Mouse (Mus musculus) cerebellum, postnatal 36 days (tissue): ENCODE measurements at regions not wholly inside any gene's neighbourhood (a gene's known extent, or its start where the extent isn't known, plus 50 kb on each side); places are given as distances from the start of the nearest gene placed in this dataset.
"Not testable (repeated sequence)": the region's sequence is repeated elsewhere in the genome, so short reads cannot be mapped to it uniquely, and the experiment has no call there.

Experiments used
- DNase-seq, 2 experiments: peaks; one replicate each; pipeline ENCODE4 v3.0.0; 2021 to 2022; ENCODE audit warnings: mixed read lengths in 2 of 2

DNA sequence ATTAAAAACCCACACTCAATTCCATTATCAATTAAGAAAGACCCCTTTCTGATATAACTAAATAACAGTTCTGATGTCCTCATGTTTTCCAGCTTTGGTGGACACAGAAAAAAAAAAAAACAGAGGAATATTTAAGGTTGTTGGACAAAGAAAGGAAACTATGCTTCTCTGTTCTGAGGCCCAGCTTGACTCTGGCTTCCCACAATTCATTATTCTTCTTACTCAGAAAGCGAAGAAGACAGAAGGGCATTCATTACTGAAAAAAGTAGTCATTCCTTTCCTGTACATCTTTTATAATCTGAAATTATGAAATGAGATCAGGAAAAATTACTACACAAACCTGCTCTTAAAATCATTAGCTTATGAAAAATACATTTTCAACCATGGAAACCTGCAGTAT is 263.2 kb upstream of the 1700008P02Rik start:
- DNase-seq, result no peak

DNA sequence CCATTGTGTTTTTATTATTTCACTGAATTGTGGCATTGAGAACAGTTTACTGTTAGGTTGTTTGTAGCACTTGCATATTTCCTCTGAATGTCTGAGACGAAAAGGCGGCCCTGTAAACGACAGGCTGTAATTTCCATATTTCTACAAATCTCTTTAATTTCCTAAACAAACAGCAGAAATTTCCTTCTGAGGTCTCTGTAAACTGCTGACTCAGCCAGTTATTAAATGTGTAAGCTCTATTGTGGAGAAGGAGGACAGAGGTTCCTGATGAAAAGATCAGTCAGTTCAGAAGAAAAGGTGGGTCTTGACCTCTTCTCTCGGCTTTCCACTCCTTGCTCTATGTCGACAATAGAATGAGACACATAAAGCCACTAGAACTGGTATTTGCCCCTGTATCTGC is 256.0 kb upstream of the 1700008P02Rik start:
- no peak for DNase-seq

DNA sequence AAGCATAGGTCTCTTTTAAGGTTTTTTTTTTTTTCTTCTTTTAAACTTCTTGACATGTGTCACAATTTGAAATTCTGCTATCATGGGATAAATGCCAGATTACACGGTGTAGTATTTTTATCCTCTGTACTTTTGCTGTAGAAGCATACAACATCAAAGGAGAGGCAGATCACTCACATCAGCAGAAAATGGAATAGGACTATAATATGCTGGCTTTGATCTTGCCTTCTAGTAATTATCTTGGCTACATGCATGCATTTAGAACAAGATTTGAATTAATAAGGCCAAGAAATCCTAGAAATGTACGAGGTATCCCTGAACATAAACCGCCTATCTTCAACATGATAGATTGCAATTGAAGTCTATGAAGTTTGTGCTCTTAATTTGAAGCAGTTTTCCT is 251.9 kb upstream of the 1700008P02Rik start:
- DNase-seq, result no peak

DNA sequence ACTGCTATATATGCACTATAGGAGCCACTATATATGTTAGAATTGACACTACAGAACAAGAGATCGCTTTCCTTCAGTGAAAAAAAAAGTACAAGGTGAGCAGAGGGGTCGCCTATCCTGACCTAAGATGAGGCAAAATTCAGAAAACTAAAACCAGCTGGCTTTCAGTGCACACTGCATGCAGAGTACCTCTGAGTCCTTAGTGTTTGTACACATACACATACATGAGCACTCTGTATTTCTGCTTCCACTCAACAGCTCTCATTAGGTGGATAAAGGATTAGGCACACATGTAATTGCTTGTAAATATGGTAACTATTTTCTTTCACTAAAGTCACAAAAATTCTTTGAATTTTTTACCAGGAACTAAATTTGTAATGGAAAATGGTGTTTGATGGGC is 251.5 kb upstream of the 1700008P02Rik start:
- no peak for DNase-seq

DNA sequence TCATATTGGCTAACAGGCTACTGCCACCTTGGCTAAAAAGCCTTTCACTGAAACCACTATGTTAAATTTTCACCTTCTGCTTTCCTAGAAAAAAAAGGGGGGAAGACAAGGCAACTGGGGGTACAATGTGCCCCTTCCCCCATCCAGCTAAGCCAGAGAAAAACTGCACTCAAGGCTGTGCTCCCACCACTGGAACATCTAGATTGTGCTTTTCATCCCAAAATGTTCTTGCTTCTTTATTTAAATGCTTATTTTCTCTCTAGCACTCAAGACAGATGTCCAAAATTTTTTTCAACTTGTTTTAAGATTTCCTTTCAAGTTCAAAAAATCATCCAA is 245.9 kb upstream of the 1700008P02Rik start:
- DNase-seq, result no peak

DNA sequence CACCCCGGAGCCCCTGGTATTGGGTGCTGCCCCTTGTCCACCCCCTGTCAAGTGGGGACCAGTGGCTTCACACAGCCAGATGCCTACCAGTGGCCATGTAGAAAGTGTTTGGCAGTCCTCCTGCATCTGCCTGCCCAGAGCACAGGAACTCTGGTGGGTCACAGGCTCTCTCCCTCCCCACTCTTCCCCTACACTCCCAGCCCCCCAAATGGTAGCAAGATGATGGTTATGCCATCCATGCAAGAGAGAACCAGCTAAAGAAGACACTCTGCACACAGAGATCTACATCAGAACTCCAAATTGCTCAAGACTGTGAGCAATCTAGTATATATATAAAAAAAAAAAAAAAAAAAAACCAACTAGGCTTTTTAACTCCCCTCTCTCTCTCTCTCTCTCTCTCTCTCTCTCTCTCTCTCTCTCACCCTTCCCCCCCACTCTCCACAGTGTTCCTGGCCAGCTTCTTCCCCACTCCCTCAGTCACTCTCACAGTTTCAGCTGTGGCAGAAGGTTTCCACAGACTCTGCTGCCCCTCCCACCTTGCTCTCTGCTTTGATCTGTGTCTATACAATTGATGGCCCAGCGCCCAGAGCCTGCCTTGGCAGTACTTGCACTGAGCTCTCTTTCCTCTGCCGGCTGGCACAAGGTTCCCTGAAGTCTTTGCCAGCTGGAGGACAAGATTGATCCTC is 245.4 kb upstream of the 1700008P02Rik start:
- peak; percentile 31 to 44 for DNase-seq

DNA sequence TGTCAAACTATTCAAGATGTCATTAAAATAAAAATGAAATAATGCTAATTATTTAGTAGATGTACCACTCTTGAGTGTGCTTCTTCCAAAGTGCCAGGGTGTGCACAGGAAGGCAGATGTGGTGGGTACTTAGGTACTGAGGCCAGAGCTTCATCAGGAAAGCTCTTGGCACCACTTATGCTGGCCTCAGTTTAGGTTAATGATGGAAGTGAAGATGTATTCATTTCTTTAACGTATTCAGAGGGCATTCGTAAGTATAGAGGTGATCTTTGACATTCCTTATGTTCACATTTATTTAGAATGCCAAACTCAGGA is 239.6 kb upstream of the 1700008P02Rik start:
- no peak for DNase-seq

DNA sequence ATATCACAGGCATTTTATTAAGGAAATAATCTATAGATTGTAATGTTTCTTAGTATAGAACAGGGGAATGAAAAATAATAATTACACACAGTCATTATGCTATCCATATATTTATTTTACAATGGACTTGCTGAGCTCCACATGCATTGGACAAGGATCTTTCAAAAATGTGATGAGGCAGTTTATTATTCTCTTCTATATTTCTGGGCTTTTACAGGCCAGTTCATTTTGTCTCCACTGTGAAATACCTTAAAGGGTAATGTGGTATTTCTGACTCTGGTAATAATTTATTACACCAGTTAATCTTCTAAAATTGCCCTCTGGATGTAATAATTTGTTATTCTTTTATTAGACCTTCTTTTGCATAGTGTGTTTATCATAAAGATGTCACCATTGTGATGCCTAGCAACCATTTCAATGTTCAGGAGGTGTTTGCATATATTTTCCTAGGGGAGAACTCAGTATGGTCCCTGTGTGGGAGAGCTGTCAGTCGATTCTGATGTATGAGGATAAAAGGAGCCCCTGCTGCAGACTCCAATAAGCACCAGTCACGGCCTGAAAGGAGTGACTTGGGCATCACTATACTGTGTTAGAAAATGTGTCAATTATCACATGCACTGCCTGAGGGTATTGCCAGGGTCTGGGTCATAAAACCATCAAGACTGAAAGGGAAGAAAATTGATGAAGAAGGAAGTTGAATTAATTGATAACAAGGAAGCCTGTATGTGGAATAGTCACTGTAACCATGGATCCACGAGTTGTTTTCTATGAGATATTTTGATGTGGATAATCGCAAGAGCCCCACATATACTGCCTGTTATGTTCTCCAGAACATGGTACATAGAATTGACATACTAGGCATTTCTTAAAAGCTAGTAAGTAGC is 239.0 kb upstream of the 1700008P02Rik start:
- no peak for DNase-seq

DNA sequence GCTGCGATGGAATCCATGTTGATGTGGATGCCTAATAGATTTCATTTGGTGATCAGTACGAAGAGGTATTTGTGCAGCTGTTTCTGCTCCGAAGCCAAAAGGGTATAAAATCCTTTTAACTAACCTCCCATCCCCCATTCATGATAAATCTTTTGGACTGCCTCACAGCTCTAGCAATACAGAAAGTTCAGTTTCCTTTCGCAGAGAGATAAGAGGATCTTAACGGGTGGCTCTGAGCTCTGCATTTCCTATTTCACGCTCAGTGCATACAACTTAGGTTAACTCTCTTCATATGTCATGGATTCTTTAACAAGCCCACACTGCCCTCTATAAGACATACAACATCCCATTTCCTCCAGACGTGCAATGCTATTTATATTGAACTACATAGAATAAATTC is 199.1 kb upstream of the 1700008P02Rik start:
- no peak for DNase-seq

DNA sequence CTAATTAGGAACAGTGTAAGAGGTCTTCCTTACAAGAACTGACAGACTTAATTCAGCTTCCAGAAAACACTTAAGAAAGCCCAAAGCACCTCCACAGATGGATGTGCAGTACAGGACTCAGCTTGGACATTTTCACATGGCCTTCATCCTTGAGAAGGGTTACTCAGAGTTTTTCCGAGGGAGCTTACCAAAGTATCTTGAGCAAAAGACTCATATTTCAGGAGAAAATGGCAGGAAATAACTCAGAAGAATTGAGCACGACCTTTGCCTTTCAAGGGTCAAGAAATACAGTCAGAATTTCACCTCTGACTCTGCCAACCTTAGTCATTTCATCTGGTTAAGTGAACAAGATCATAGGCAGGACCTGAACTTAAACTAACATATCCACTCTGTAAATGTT is 192.1 kb upstream of the 1700008P02Rik start:
- no peak for DNase-seq

DNA sequence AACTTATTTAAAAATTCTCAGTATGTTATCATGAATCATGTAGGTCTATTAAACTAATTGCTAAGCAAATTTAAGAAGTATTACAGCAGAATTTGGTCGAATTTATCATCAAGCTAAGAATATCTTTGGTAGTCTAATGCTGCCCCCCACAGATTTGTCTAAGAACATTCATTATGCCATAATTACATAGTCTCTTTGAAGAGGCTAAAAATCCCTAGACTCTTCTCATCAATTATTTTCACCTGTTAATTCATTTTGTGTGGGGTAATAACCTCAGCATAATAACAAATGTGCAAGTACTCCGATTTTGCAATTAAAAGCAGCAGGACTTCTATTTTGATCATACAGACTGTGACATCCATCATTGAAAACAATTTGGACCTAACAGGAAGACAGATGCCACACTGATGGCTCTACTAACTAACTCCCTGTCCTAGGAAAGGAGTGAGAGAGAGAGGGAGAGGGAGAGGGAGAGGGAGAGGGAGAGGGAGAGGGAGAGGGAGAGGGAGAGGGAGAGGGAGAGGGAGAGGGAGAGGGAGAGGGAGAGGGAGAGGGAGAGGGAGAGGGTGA is 189.2 kb upstream of the 1700008P02Rik start:
- DNase-seq, result no peak

DNA sequence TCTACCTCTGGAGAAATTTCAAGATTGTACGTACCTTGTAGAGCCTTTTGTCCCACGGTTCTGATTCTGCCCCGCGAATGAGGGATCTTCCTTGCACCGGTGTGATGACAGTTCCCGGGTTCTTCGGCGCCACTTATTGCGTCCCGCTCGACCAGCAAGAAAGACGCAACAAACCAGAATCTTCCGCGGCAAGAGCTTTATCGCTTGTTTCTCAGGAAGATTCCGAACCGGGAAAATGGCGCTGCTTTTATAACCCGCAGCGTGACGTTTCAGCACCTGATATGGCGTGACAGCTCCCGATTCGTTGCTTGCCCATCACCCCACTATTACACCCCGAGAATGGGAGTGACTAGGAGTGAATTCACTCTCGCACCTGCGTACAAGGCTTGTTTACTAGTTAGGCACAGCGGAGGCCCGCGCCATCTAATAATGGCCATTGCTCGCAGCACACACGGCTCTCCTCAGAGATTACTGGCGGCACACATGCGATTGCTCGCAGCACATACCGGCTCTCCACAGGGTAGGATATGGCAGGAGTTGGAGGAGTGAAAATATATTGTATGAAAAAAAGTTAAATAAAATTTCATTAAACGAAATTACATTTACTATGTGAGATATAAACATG is 180.0 kb upstream of the 1700008P02Rik start:
- not testable (repeated sequence) for DNase-seq

DNA sequence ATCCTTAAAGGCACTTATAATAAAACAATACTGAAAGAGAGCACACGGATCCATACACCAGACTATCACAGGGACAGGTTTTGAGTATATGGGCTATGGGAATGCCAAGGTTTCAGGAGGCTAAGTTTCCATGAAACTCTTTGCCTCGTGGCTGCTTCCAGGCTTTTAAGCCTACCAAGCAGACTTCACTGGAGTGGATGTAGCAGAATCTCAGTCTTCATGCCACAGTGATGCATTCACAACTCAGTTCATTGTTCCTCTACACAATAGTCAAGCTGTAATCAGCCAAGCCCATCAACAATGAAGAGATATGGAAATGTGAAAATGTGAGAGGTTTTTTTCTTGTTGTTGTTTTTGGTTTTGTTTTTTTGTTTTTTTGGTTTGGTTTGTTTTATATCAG is 148.3 kb upstream of the 1700008P02Rik start:
- DNase-seq, result no peak

DNA sequence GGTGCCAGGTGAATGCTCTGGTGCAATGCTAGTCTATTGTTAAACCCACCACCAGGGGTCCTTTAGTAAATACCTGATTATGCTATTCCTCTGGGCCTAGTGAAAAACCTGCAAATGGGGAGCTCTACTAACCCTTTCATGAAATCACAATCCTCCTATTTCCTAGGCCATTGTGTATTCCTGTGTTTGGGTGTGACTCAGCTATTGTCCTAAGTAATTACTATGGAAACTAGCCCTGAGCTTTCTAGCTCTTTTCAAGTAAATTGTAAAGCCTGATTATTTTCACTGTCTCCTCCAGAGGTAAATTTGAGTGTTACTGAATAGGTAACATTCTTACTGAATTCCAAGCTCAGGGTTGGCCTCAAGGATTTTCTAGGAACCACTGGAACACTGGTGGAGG is 147.8 kb upstream of the 1700008P02Rik start:
- DNase-seq, result not testable (repeated sequence)

DNA sequence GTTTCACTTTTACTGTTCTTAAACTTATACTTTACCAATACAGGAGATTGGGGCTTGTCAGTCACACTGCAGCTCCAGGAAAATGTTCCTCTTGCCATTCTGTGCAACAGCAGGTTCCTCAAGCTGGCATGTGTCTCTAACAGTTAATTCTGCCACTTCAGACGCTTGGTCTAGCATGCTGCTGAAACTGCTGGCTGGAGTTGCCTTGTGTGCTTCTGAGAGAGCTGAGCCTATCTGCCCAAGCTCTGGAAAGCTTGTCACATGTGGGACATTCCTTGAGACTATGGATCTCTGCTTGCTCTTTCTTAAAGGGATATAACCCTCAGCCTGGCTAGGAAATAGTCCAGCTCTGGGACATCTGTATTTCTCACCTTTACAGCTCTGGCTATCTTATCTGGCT is 138.9 kb upstream of the 1700008P02Rik start:
- no peak for DNase-seq

DNA sequence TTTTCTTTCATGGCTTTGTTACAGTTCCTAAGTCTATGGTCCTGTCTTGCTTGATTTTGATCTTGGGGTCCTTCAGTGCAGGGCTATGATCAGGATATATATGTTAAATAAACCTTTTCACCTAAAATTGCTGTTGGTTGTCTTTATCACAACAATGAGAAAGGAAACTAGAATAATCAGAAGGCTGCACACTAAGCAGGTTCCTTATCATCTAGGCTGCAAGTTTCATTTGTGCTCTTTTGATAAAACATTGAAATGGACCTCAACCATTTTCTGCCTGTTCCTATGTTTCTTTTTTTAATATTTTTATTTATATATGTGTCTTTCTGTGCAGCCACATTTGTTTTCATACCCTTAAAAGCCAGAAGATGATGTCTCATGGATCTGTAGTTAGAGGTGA is 137.3 kb upstream of the 1700008P02Rik start:
- no peak for DNase-seq

DNA sequence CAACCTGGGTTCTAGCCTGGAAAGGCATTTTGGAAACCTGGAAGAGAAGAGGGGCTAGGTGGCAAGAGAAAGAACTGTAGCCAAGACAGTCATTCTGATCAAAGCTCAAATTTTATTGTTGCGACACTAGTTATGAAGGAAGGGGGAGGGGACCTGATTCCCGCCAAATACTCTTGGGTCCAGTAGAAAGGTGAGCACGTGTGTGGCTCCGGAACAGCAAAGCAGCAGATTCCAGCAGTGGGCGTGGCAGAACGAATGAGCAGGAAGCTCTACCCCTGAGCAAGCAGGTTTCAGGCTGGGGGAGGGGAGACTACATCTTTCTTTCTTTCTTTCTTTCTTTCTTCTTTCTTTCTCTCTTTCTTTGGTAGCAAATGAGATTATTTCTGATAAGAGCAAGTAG is 130.5 kb upstream of the 1700008P02Rik start:
- not testable (repeated sequence) for DNase-seq

DNA sequence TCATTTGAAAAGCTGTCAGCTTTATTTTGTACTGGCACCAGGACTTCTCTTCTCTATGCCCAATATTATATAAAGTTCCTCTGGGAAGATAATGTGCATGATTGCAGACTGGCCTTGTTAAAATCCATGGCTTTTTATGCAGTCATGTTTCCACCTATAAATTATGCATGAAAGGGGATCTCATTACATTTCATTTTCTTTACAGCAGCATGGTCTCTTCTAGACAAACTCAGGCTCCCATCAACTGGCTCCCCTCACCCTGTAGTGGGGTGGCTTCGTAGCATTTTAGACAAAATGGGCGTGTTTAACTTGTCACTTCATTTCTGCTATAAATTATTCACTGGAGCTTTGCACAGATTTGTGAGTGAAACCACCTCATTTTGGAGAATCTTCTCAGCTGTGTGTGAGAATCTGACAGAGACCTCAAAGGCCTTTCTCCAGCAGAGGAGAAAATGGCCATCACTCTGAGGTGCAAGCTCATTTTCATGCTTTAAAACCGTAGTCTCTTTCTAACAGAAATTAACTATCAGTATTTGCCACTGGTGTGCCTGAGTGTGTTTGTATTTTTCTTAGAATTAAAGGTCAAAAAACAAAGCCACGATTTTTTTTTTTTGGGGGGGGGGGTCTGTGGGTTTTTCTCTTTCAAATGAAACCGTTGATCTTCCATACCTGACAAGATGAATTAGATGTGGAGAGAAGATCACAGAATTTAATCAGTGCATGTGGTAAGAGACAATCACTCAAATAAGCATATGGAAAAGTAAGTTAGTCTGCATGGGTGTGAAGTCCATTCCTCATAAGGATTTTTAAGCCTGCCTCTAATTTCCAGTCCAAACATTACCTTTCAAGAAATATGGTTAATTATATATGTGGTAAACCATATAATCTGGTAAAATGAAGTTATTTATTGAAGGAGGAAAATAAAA is 111.4 kb upstream of the 1700008P02Rik start:
- DNase-seq, result no peak

DNA sequence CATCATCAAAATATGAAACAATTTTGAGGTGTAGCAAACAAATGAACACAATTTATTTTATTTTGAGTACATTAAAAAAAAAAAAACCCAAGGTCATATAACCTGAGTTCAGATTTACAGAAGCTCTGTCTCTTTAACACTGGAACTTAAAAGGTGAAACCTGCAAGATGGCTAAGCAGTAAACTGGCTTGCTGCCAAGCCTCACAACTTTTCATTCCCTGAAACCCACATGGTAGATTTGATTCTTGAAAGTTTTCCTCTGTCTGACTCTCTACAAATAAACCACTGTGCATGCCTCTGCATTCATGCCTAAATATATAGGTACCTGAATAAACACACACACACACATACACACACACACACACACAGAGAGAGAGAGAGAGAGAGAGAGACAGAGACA is 109.8 kb upstream of the 1700008P02Rik start:
- no peak for DNase-seq

DNA sequence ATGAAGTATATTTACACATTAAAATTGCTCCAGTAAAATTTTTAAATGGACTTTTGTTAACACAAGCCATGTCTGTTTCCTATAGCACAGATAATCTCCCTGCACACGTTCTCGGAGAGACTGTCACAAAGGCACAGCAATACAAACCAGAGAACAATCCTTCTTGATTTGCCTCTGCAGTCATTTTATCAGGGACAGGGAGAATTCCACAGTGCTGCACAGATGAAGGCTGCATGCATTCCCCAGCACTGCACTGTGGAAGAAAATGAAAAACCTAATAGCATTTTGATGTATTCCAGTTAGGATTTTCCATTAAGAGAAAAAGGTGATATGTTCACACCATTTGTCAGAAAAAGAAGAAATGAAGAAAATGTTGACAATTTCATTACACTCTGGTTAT is 63.4 kb upstream of the 1700008P02Rik start:
- no peak for DNase-seq

DNA sequence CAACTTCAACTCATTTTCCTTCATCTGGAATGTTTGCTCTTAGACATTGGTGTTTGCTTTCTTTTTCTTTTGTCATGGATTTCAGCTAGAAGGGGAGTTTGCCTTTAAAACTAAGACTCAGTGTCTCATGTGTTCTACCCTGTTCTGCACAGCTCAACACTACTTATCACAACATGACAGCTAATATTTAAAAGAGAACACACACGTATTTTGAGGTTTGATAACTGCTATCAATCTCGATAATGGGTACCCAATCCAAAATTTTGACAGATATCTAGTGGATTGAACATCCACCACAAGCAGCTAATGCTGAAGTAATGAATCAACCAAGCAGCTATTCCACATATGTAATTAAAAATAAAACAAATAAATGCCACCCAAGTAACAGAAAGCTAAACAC is 61.2 kb upstream of the 1700008P02Rik start:
- DNase-seq, result no peak

DNA sequence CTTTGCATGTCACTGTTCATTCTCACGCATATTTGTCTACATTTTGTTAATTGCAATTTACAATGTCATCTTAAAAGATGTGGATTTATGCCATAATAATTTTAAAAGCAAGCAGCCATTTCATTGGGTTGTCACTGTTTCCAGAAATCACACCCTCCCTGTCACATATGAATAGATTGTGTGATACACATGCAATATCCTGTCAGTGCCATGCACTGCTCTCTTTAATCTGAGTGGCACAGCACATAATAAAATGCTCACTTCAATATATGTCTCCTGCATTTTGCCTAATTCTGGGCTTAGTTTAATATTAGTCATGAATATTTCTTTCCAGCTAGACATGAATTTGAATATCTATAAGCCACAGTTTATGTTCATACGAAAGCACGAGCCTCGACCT is 56.1 kb upstream of the 1700008P02Rik start:
- DNase-seq, result no peak

DNA sequence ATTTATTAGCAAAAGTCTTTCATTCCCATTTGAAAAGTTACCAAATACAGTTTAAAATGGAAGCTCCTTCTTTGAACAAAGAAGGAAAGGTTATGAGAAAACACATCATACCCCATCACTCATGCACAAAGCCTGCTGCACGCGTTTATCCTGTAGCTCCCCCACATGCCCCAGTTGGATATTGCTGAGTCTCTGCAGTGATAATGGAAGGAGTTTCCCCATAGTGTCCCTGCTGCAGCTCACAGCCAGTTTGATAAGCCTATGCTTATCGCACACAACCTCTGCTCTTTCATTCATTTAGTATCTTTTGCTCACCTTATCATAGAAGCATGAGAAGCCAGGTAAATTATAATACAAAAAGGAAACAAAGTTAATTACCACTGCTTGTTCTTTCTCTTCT is 55.1 kb upstream of the 1700008P02Rik start:
- no peak for DNase-seq
